Mouse (Mus musculus): ENCODE data around the gene BC107364. TPM values are rescaled to one million over a fixed set of nuclear protein-coding genes. Genes with fewer than 3 reads are reported as not detected.
"Not testable (repeated sequence)": the region's sequence is repeated elsewhere in the genome, so short reads cannot be mapped to it uniquely, and the experiment has no call there.

Gene BC107364
- total and polyA plus RNA-seq, 3 experiments: 0.17 TPM; not detected in 2

DNA sequence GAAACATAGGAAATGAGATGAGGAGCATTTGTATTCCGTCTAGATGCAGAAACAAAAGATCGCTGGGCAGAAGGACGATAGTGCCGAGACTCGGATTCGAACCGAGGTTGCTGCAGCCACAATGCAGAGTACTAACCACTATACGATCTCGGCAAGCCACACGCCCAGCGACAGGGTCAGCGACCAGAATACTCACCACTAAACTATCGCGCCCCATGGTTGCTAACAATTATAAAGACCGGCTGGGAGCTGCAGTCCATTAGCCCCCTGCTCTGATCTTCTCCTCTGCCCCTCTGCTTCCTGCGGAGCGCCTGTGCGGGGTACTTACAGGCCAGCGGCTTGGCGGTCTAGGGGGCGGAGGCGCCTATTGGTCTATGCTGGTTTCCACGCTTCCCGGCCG, 11.8 kb upstream of the BC107364 start:
- peak; percentile 35 for DNase-seq (ENCODE audit: low read depth, low spot score)
- H3K9ac ChIP-seq (ENCODE audit: control insufficient read depth, low read depth, low read length, poor library complexity, severe bottlenecking): no peak overlapping the region
- no peaks in the 10 kb centered on the region for H3K36me3 ChIP-seq (ENCODE audit: control insufficient read depth in 1 of 2, insufficient read depth in 2 of 2, low read length in 2 of 2)
- H3K9me3 ChIP-seq (replicated peaks; ENCODE audit: insufficient read depth, low read length): no peaks in the 10 kb centered on the region
- peaks cover 12 to 13% of the 10 kb centered on the region in 2 experiments for H3K27me3 ChIP-seq (ENCODE audit: control insufficient read depth in 1 of 2, insufficient read depth in 2 of 2, low read length in 2 of 2)
- TF ChIP-seq MAFK (IDR thresholded peaks at IDR 0.05; ENCODE audit: borderline replicate concordance, low read depth, low read length): no peak
- TF ChIP-seq CHD1 (IDR thresholded peaks at IDR 0.05; ENCODE audit: low read depth, low read length): no peak
- no peak for TF ChIP-seq MYC (IDR thresholded peaks at IDR 0.05; ENCODE audit: low read depth, low read length)
- no peak for TF ChIP-seq NRF1 (IDR thresholded peaks at IDR 0.05; ENCODE audit: insufficient read depth, low read depth, low read length, poor library complexity, severe bottlenecking)
- TF ChIP-seq TBP (IDR thresholded peaks at IDR 0.05; ENCODE audit: low read depth, low read length): peak; percentile 97
- no peaks in the 10 kb centered on the region for H3K4me1 ChIP-seq (ENCODE audit: control insufficient read depth in 1 of 2, insufficient read depth in 2 of 2, low read length in 2 of 2)
- H3K79me2 ChIP-seq (ENCODE audit: control insufficient read depth, insufficient read depth, low read length, poor library complexity): no peaks in the 10 kb centered on the region
- no peak overlapping the region for H3K4me3 ChIP-seq (ENCODE audit: control insufficient read depth in 1 of 2, insufficient read depth in 1 of 2, low read depth in 2 of 2, low read length in 2 of 2)
- H3K27ac ChIP-seq (ENCODE audit: control insufficient read depth, low read depth, low read length): no peak overlapping the region

DNA sequence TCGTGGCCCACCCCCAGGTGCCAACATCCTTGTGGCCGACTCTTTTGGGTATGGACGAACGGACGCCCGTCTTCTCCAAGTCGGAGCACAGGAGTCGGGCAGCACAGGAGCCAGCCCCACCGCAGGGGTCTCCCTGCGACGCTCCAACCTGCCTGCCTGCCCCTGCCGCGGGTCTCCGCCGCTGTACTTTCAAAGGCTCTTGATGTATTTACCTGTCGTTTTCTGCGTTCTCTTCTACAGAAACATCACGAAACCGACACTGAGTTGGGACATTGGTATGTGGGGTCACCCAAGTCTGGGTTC, 8.4 kb upstream of the BC107364 start:
- not testable (repeated sequence) for H3K4me1 ChIP-seq (ENCODE audit: control insufficient read depth in 1 of 2, insufficient read depth in 2 of 2, low read length in 2 of 2); H3K27me3 ChIP-seq (ENCODE audit: control insufficient read depth in 1 of 2, insufficient read depth in 2 of 2, low read length in 2 of 2); H3K36me3 ChIP-seq (ENCODE audit: control insufficient read depth in 1 of 2, insufficient read depth in 2 of 2, low read length in 2 of 2); H3K9me3 ChIP-seq (replicated peaks; ENCODE audit: insufficient read depth, low read length); H3K79me2 ChIP-seq (ENCODE audit: control insufficient read depth, insufficient read depth, low read length, poor library complexity); H3K27ac ChIP-seq (ENCODE audit: control insufficient read depth, low read depth, low read length); DNase-seq (ENCODE audit: low read depth, low spot score); H3K9ac ChIP-seq (ENCODE audit: control insufficient read depth, low read depth, low read length, poor library complexity, severe bottlenecking); H3K4me3 ChIP-seq (ENCODE audit: control insufficient read depth in 1 of 2, insufficient read depth in 1 of 2, low read depth in 2 of 2, low read length in 2 of 2)

DNA sequence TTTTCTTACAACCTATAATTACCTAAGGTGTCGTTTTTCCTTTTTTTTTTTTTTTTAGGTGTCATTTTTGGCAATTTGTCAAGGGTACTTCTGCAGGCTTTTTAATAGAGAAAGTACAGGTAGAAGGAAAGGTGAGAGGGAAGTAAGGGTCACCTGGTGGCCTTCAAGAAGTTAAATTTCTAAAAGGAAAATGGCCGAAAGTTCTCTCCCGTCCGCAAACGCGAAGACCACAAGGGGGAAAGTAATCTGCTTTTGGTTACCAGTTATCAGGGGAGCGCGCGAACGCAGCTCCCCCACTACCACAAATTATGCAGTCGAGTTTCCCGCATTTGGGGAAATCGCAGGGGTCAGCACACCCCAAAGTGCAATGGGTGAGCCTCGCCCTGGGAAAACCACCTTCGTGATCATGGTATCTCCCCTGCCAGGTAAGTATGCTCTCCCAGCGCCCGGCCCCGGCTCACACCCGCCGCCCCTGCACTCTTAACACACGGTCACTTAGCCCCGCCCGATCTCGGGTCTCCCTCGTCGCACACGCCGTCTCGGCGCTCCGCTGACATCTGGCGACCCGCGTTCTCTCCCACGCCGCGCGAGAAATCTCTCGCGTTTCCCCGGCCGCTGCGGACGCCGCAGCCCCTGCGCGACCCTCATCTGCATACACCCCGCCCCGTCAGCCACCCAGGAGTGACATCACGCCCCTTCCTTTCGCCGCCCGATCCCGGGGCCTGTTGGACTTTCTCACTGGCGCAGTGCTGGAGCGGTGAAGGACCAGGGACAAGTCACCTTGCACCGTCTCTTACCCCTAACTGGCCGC, 7.9 kb upstream of the BC107364 start:
- not testable (repeated sequence) for H3K4me1 ChIP-seq (ENCODE audit: control insufficient read depth in 1 of 2, insufficient read depth in 2 of 2, low read length in 2 of 2); H3K36me3 ChIP-seq (ENCODE audit: control insufficient read depth in 1 of 2, insufficient read depth in 2 of 2, low read length in 2 of 2); H3K4me3 ChIP-seq (ENCODE audit: control insufficient read depth in 1 of 2, insufficient read depth in 1 of 2, low read depth in 2 of 2, low read length in 2 of 2); H3K9me3 ChIP-seq (replicated peaks; ENCODE audit: insufficient read depth, low read length); H3K79me2 ChIP-seq (ENCODE audit: control insufficient read depth, insufficient read depth, low read length, poor library complexity); H3K9ac ChIP-seq (ENCODE audit: control insufficient read depth, low read depth, low read length, poor library complexity, severe bottlenecking); H3K27me3 ChIP-seq (ENCODE audit: control insufficient read depth in 1 of 2, insufficient read depth in 2 of 2, low read length in 2 of 2); H3K27ac ChIP-seq (ENCODE audit: control insufficient read depth, low read depth, low read length); DNase-seq (ENCODE audit: low read depth, low spot score)

DNA sequence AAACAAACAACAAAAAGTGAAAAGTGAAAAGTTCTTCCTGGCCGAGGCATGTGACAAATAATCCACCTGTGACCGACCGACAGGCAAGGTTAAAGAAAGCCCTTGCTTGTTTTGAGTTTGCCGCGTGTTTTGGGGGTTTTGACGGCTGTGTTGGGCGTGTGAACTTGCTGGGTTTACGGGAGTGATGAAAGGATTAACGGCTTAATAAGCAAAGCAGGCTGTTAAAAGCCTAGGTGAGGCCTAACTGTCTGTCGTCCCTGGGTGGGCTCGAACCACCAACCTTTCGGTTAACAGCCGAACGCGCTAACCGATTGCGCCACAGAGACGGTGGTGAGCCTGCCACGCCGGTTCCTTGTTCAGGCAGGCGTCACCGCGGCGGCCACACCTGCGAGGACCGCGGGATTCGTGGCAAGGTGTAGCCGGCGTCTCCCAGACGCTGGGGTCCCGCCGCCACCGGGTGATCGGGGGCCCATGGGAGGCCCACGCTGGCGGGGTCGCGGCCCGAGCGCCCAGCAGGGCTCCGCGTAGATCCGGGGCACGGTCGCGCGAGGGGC, 6.9 kb upstream of the BC107364 start:
- DNase-seq (ENCODE audit: low read depth, low spot score); H3K27me3 ChIP-seq (ENCODE audit: control insufficient read depth in 1 of 2, insufficient read depth in 2 of 2, low read length in 2 of 2); H3K4me3 ChIP-seq (ENCODE audit: control insufficient read depth in 1 of 2, insufficient read depth in 1 of 2, low read depth in 2 of 2, low read length in 2 of 2); H3K4me1 ChIP-seq (ENCODE audit: control insufficient read depth in 1 of 2, insufficient read depth in 2 of 2, low read length in 2 of 2); H3K9ac ChIP-seq (ENCODE audit: control insufficient read depth, low read depth, low read length, poor library complexity, severe bottlenecking); H3K9me3 ChIP-seq (replicated peaks; ENCODE audit: insufficient read depth, low read length); H3K36me3 ChIP-seq (ENCODE audit: control insufficient read depth in 1 of 2, insufficient read depth in 2 of 2, low read length in 2 of 2); H3K79me2 ChIP-seq (ENCODE audit: control insufficient read depth, insufficient read depth, low read length, poor library complexity); H3K27ac ChIP-seq (ENCODE audit: control insufficient read depth, low read depth, low read length): not testable (repeated sequence)

DNA sequence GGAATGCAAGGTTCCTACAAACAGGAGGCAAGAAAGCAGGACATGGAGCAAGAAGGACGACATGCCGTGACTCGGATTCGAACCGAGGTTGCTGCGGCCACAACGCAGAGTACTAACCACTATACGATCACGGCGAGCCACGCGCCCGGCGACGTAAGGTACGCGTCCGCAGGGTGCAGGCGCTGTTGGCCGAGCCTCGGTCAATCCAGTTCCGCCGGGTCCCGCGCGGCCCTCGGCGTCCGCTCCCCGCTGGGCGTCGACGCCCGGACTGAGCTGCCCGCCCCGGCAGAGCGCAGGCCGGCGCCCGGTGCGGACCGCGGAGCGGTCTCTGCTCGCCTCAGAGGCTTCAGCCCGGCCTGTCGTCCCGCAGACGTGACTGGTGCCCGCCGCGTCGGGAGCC, 5.9 kb upstream of the BC107364 start:
- not testable (repeated sequence) for DNase-seq (ENCODE audit: low read depth, low spot score); H3K9ac ChIP-seq (ENCODE audit: control insufficient read depth, low read depth, low read length, poor library complexity, severe bottlenecking); H3K27me3 ChIP-seq (ENCODE audit: control insufficient read depth in 1 of 2, insufficient read depth in 2 of 2, low read length in 2 of 2); H3K36me3 ChIP-seq (ENCODE audit: control insufficient read depth in 1 of 2, insufficient read depth in 2 of 2, low read length in 2 of 2); H3K4me3 ChIP-seq (ENCODE audit: control insufficient read depth in 1 of 2, insufficient read depth in 1 of 2, low read depth in 2 of 2, low read length in 2 of 2); H3K79me2 ChIP-seq (ENCODE audit: control insufficient read depth, insufficient read depth, low read length, poor library complexity); H3K27ac ChIP-seq (ENCODE audit: control insufficient read depth, low read depth, low read length); H3K4me1 ChIP-seq (ENCODE audit: control insufficient read depth in 1 of 2, insufficient read depth in 2 of 2, low read length in 2 of 2); H3K9me3 ChIP-seq (replicated peaks; ENCODE audit: insufficient read depth, low read length)

DNA sequence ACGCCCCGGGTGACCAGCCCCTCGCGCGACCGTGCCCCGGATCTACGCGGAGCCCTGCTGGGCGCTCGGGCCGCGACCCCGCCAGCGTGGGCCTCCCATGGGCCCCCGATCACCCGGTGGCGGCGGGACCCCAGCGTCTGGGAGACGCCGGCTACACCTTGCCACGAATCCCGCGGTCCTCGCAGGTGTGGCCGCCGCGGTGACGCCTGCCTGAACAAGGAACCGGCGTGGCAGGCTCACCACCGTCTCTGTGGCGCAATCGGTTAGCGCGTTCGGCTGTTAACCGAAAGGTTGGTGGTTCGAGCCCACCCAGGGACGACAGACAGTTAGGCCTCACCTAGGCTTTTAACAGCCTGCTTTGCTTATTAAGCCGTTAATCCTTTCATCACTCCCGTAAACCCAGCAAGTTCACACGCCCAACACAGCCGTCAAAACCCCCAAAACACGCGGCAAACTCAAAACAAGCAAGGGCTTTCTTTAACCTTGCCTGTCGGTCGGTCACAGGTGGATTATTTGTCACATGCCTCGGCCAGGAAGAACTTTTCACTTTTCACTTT, 847 bp downstream of the BC107364 start:
- not testable (repeated sequence) for H3K9me3 ChIP-seq (replicated peaks; ENCODE audit: insufficient read depth, low read length); H3K27ac ChIP-seq (ENCODE audit: control insufficient read depth, low read depth, low read length); H3K4me3 ChIP-seq (ENCODE audit: control insufficient read depth in 1 of 2, insufficient read depth in 1 of 2, low read depth in 2 of 2, low read length in 2 of 2); DNase-seq (ENCODE audit: low read depth, low spot score); H3K27me3 ChIP-seq (ENCODE audit: control insufficient read depth in 1 of 2, insufficient read depth in 2 of 2, low read length in 2 of 2); H3K36me3 ChIP-seq (ENCODE audit: control insufficient read depth in 1 of 2, insufficient read depth in 2 of 2, low read length in 2 of 2); H3K4me1 ChIP-seq (ENCODE audit: control insufficient read depth in 1 of 2, insufficient read depth in 2 of 2, low read length in 2 of 2); H3K9ac ChIP-seq (ENCODE audit: control insufficient read depth, low read depth, low read length, poor library complexity, severe bottlenecking); H3K79me2 ChIP-seq (ENCODE audit: control insufficient read depth, insufficient read depth, low read length, poor library complexity)

Measured in MEL (cell line).